ENCODE assay signal across 8 mouse cellular contexts in genomic region chr13:108498247-108498743, GRCm38 (mm10). TPM values are rescaled to one million over a fixed set of nuclear protein-coding genes. Genes with fewer than 3 reads are reported as not detected.
DNase-seq lines count a peak whose midpoint lies in the region; ATAC-seq and TF ChIP-seq lines count a peak whose summit lies in the region.

No protein-coding gene starts in this region.

- peak overlapping the region; percentile 24 for H3K27ac ChIP-seq in heart, embryonic 13.5 days (replicated peaks)
- no peak overlapping the region for H3K27ac ChIP-seq in heart, embryonic 12.5 days (ENCODE audit: poor library complexity, severe bottlenecking)
- peak overlapping the region; percentile 2 for H3K27ac ChIP-seq in bone marrow macrophage, adult 2 months (ENCODE audit: insufficient read depth, low read depth, low read length)
- H3K27ac ChIP-seq in intestine, postnatal 0 days (ENCODE audit: low read depth, low read length), result peak overlapping the region; percentile 96
- no peak overlapping the region for H3K27ac ChIP-seq in lung, postnatal 0 days (ENCODE audit: low read length)
- no peak overlapping the region for H3K27ac ChIP-seq in thymus, adult 2 months (ENCODE audit: control insufficient read depth, insufficient read depth, low read length)

- TF ChIP-seq CTCF in bone marrow macrophage, adult 2 months (IDR thresholded peaks at IDR 0.05; ENCODE audit: low read depth, low read length), result no peak
- no peak for TF ChIP-seq CTCF in intestine, postnatal 0 days (IDR thresholded peaks at IDR 0.05; ENCODE audit: low read depth)
- no peak for TF ChIP-seq CTCF in lung, postnatal 0 days (IDR thresholded peaks at IDR 0.05)
- TF ChIP-seq CTCF in thymus, adult 2 months (IDR thresholded peaks at IDR 0.05; ENCODE audit: borderline replicate concordance, control insufficient read depth, extremely low read depth, insufficient read depth, low read length, poor library complexity), result no peak

- H3K9ac ChIP-seq in heart, embryonic 13.5 days, result no peak overlapping the region
- no peak overlapping the region for H3K9ac ChIP-seq in heart, embryonic 12.5 days
- peak overlapping the region; percentile 63 for H3K9ac ChIP-seq in intestine, postnatal 0 days (ENCODE audit: low read depth, low read length)
- no peak overlapping the region for H3K9ac ChIP-seq in lung, postnatal 0 days (replicated peaks; ENCODE audit: low read depth)

- H3K9me3 ChIP-seq in heart, embryonic 13.5 days, result no peaks in the 10 kb centered on the region
- H3K9me3 ChIP-seq in heart, embryonic 12.5 days (replicated peaks), result no peaks in the 10 kb centered on the region
- H3K9me3 ChIP-seq in intestine, postnatal 0 days (ENCODE audit: control insufficient read depth), result no peaks in the 10 kb centered on the region
- no peaks in the 10 kb centered on the region for H3K9me3 ChIP-seq in lung, postnatal 0 days (ENCODE audit: low read length)

- TF ChIP-seq EP300 in lung, postnatal 0 days (IDR thresholded peaks at IDR 0.05), result no peak

- H3K4me2 ChIP-seq in heart, embryonic 13.5 days, result peak overlapping the region; percentile 37
- H3K4me2 ChIP-seq in heart, embryonic 12.5 days, result no peak overlapping the region
- peak overlapping the region; percentile 73 for H3K4me2 ChIP-seq in intestine, postnatal 0 days (replicated peaks; ENCODE audit: low read depth)
- peak overlapping the region; percentile 44 for H3K4me2 ChIP-seq in lung, postnatal 0 days (replicated peaks; ENCODE audit: low read depth, low read length)

- DNase-seq in lung, postnatal 0 days (ENCODE audit: low spot score), result peak; percentile 36
- DNase-seq in ovary, postnatal 10 days (ENCODE audit: low spot score), result no peak
- no peak for DNase-seq in thymus, adult 2 months

- H3K4me3 ChIP-seq in heart, embryonic 13.5 days, result no peak overlapping the region
- H3K4me3 ChIP-seq in heart, embryonic 12.5 days, result no peak overlapping the region
- H3K4me3 ChIP-seq in bone marrow macrophage, adult 2 months (ENCODE audit: insufficient read depth, low read length), result peak overlapping the region; percentile 32
- H3K4me3 ChIP-seq in intestine, postnatal 0 days (ENCODE audit: low read depth, low read length), result peak overlapping the region; percentile 36
- H3K4me3 ChIP-seq in lung, postnatal 0 days (ENCODE audit: low read depth, low read length), result no peak overlapping the region
- H3K4me3 ChIP-seq in thymus, adult 2 months (ENCODE audit: control insufficient read depth, insufficient read depth, low read length), result no peak overlapping the region

- H3K36me3 ChIP-seq in heart, embryonic 13.5 days, result no peaks in the 10 kb centered on the region
- no peaks in the 10 kb centered on the region for H3K36me3 ChIP-seq in heart, embryonic 12.5 days
- no peaks in the 10 kb centered on the region for H3K36me3 ChIP-seq in intestine, postnatal 0 days (ENCODE audit: control insufficient read depth, insufficient read depth)
- H3K36me3 ChIP-seq in lung, postnatal 0 days (ENCODE audit: insufficient read depth, low read length), result no peaks in the 10 kb centered on the region
- no peaks in the 10 kb centered on the region for H3K36me3 ChIP-seq in thymus, adult 2 months (ENCODE audit: control insufficient read depth, insufficient read depth, low read length)

- 62% methylated on average over 9 of the region's 9 CpGs for WGBS in heart, embryonic 13.5 days
- WGBS in heart, embryonic 12.5 days, result 61% methylated on average over 9 of the region's 9 CpGs
- 18% methylated on average over 9 of the region's 9 CpGs for WGBS in intestine, postnatal 0 days
- 37% methylated on average over 9 of the region's 9 CpGs for WGBS in lung, postnatal 0 days
- WGBS in thymus, adult 2 months, result 8% methylated on average over 9 of the region's 9 CpGs

- no peak for TF ChIP-seq POLR2A in bone marrow macrophage, adult 2 months (IDR thresholded peaks at IDR 0.05; ENCODE audit: borderline replicate concordance, low read depth, low read length)
- no peak for TF ChIP-seq POLR2A in thymus, adult 2 months (IDR thresholded peaks at IDR 0.05; ENCODE audit: control insufficient read depth, extremely low read depth, insufficient read depth, low read length, poor library complexity)

- H3K4me1 ChIP-seq in heart, embryonic 13.5 days, result peaks cover 15% of the 10 kb centered on the region
- H3K4me1 ChIP-seq in heart, embryonic 12.5 days (replicated peaks), result peaks cover 4% of the 10 kb centered on the region; the same call in 1 of the 2 replicates
- peaks cover 6% of the 10 kb centered on the region; the same call in 1 of the 2 replicates for H3K4me1 ChIP-seq in bone marrow macrophage, adult 2 months (ENCODE audit: control insufficient read depth, insufficient read depth, low read length)
- H3K4me1 ChIP-seq in intestine, postnatal 0 days (replicated peaks; ENCODE audit: control insufficient read depth, insufficient read depth, low read length), result no peaks in the 10 kb centered on the region
- no peaks in the 10 kb centered on the region for H3K4me1 ChIP-seq in lung, postnatal 0 days (ENCODE audit: insufficient read depth, low read depth, low read length)
- no peaks in the 10 kb centered on the region for H3K4me1 ChIP-seq in thymus, adult 2 months (replicated peaks; ENCODE audit: control insufficient read depth, insufficient read depth, low read length)

- H3K27me3 ChIP-seq in heart, embryonic 13.5 days (replicated peaks), result no peaks in the 10 kb centered on the region
- H3K27me3 ChIP-seq in heart, embryonic 12.5 days (replicated peaks), result no peaks in the 10 kb centered on the region
- H3K27me3 ChIP-seq in intestine, postnatal 0 days (replicated peaks; ENCODE audit: control insufficient read depth, insufficient read depth, low read length), result no peaks in the 10 kb centered on the region
- H3K27me3 ChIP-seq in lung, postnatal 0 days (replicated peaks; ENCODE audit: insufficient read depth, low read length), result no peaks in the 10 kb centered on the region
- H3K27me3 ChIP-seq in thymus, adult 2 months (ENCODE audit: control insufficient read depth, insufficient read depth, low read length), result no peaks in the 10 kb centered on the region

- ATAC-seq in heart, embryonic 13.5 days (ENCODE audit: extremely low read depth, insufficient number of reproducible peaks, low FRiP score, low TSS enrichment), result no peak; the same call in 1 of the 2 replicates
- ATAC-seq in heart, embryonic 12.5 days (ENCODE audit: insufficient number of reproducible peaks, low FRiP score), result no peak
- ATAC-seq in intestine, postnatal 0 days, result peak; percentile 89
- peak; percentile 54 for ATAC-seq in lung, postnatal 0 days
- no peak for ATAC-seq in activated CD4-positive, CD25-positive, alpha-beta regulatory T cell, adult 4 months

RNA-seq across cellular contexts. Expression of gene Pde4d, which starts 48.5 kb away (rescaled TPM):
- 23.8 and 26.1 TPM in 2 replicates for polyA plus RNA-seq in heart, embryonic 13.5 days (2015; fragmentation: Nextera tagmentation; extraction: Ambion mirVana)
- polyA plus RNA-seq in heart, embryonic 12.5 days (2016; fragmentation: Nextera tagmentation; extraction: Ambion mirVana), result 32.7 and 34.2 TPM in 2 replicates
- polyA plus RNA-seq in bone marrow macrophage, adult 2 months (2012; ENCODE audit: insufficient read depth, insufficient read length, missing spikeins), result 1.8 and 2.1 TPM in 2 replicates
- polyA plus RNA-seq in intestine, postnatal 0 days (2015; fragmentation: Nextera tagmentation; extraction: Ambion mirVana), result 17.8 and 22.0 TPM in 2 replicates
- polyA plus RNA-seq in lung, postnatal 0 days (2015; fragmentation: Nextera tagmentation; extraction: Ambion mirVana), result 19.7 and 20.3 TPM in 2 replicates
- polyA plus RNA-seq in activated CD4-positive, CD25-positive, alpha-beta regulatory T cell, adult 4 months (2017; shearing (Covaris generic)), result 1 to 10 TPM; 7.3 to 7.6 TPM
- polyA plus RNA-seq in thymus, adult 2 months (2012; rRNA removed), result 35.2 and 45.6 TPM in 2 replicates

Comparison
In these comparisons a context has a peak if more than half of its experiments do, and no peak if none do; other contexts are left out.
1. H3K27ac ChIP-seq: peak in heart, embryonic 13.5 days (single experiment), bone marrow macrophage, adult 2 months (single experiment) and intestine, postnatal 0 days (single experiment); none in heart, embryonic 12.5 days (single experiment), lung, postnatal 0 days (single experiment) and thymus, adult 2 months (single experiment).
2. ATAC-seq: peak in intestine, postnatal 0 days (single experiment) and lung, postnatal 0 days (single experiment); none in heart, embryonic 13.5 days (single experiment), heart, embryonic 12.5 days (single experiment) and activated CD4-positive, CD25-positive, alpha-beta regulatory T cell, adult 4 months (single experiment).
3. H3K4me3 ChIP-seq: peak in bone marrow macrophage, adult 2 months (single experiment) and intestine, postnatal 0 days (single experiment); none in heart, embryonic 13.5 days (single experiment), heart, embryonic 12.5 days (single experiment), lung, postnatal 0 days (single experiment) and thymus, adult 2 months (single experiment).